Mouse (Mus musculus) olfactory bulb, adult 2 months (tissue): ENCODE measurements around the gene Thsd4.

Experiments used
- CTCF ChIP-seq: fragments of 200-500 bp; IDR thresholded peaks from 2 replicates; pipeline ENCODE4 v1.5.1; 2012; ENCODE audit warnings: low read depth, mild to moderate bottlenecking, low read length, moderate library complexity; ENCODE audit not compliant: insufficient read depth
- POLR2A ChIP-seq: fragments of 200-500 bp; IDR thresholded peaks from 2 replicates; pipeline ENCODE4 v1.6.1; 2012; ENCODE audit warnings: mild to moderate bottlenecking, low read depth, low read length, moderate library complexity; ENCODE audit not compliant: insufficient read depth

- TF ChIP-seq POLR2A = no peak
- no peak for TF ChIP-seq CTCF
Observed at GRCm38 (mm10) chr9:60119846-60120245, 402.0 kb downstream of the Thsd4 start.
